Mouse (Mus musculus): Measurements from ENCODE around the gene Clasp2.
"Not testable (repeated sequence)": the region's sequence is repeated elsewhere in the genome, so short reads cannot be mapped to it uniquely, and the experiment has no call there.

Clasp2 gene

GRCm38 (mm10) chr9:113741108-113741636 is at the start of gene Clasp2:
TSS of gene Clasp2 (plus strand) at chr9:113741473.
- DNase-seq: peak; percentile 99

- peak; percentile 60 for DNase-seq
These were observed 39.7 kb upstream of the Clasp2 start for GRCm38 (mm10) chr9:113701441-113702160.

- DNase-seq: peak; percentile 50
These were observed 35.2 kb upstream of the Clasp2 start for GRCm38 (mm10) chr9:113706108-113706507.

GRCm38 (mm10) chr9:113706841-113707240 is 34.4 kb upstream of the Clasp2 start:
- DNase-seq: peak; percentile 89

- peak; percentile 99 for DNase-seq
These were observed 33.6 kb upstream of the Clasp2 start, which contains the start of gene Pdcd6ip for GRCm38 (mm10) chr9:113707481-113708360. TSS of gene Pdcd6ip (minus strand) at chr9:113708259.

- DNase-seq: no peak
These were observed 32.7 kb upstream of the Clasp2 start for GRCm38 (mm10) chr9:113708361-113709280.

- peak; percentile 76 for DNase-seq
These were observed 30.4 kb upstream of the Clasp2 start for GRCm38 (mm10) chr9:113710871-113711270.

- peak; percentile 88 for DNase-seq
These were observed 22.2 kb upstream of the Clasp2 start for GRCm38 (mm10) chr9:113719063-113719462.

- DNase-seq: no peak
These were observed 16.6 kb upstream of the Clasp2 start for GRCm38 (mm10) chr9:113724646-113725045.

- not testable (repeated sequence) for DNase-seq
These were observed 15.7 kb upstream of the Clasp2 start for GRCm38 (mm10) chr9:113725609-113726008.

- DNase-seq: no peak
These were observed 15.1 kb upstream of the Clasp2 start for GRCm38 (mm10) chr9:113726131-113726530.

GRCm38 (mm10) chr9:113726991-113727680 is 14.1 kb upstream of the Clasp2 start:
- no peak for DNase-seq

GRCm38 (mm10) chr9:113731540-113731939 is 9.7 kb upstream of the Clasp2 start:
- DNase-seq: peak; percentile 90

- peak; percentile 86 for DNase-seq
These were observed 5.4 kb upstream of the Clasp2 start for GRCm38 (mm10) chr9:113735920-113736319.

- DNase-seq: peak; percentile 96
These were observed 3.3 kb upstream of the Clasp2 start for GRCm38 (mm10) chr9:113738021-113738420.

GRCm38 (mm10) chr9:113738941-113739340 is 2.3 kb upstream of the Clasp2 start:
- DNase-seq: peak; percentile 98

GRCm38 (mm10) chr9:113741637-113742137 is 414 bp downstream of the Clasp2 start:
- peak; percentile 96 for DNase-seq

GRCm38 (mm10) chr9:113742361-113742794 is 1.1 kb downstream of the Clasp2 start:
- peak; percentile 86 for DNase-seq

GRCm38 (mm10) chr9:113743291-113743690 is 2.0 kb downstream of the Clasp2 start:
- peak; percentile 80 for DNase-seq

- DNase-seq: peak; percentile 95
These were observed 8.1 kb downstream of the Clasp2 start for GRCm38 (mm10) chr9:113749356-113749755.
